Mouse (Mus musculus) testis, adult 2 months (tissue): ENCODE measurements around the gene Erp44.

ENCODE experiments used
- CTCF ChIP-seq: fragments of 200-500 bp; IDR thresholded peaks from 2 replicates; pipeline ENCODE4 v1.5.1; 2012; ENCODE audit warnings: low read depth, mild to moderate bottlenecking, inconsistent platforms, low read length, moderate library complexity; ENCODE audit not compliant: control insufficient read depth, insufficient read depth, insufficient replicate concordance
- POLR2A ChIP-seq: fragments of 200-500 bp; IDR thresholded peaks from 2 replicates; pipeline ENCODE4 v1.6.1; 2012; ENCODE audit warnings: low read depth, mild to moderate bottlenecking, inconsistent platforms, low read length, moderate library complexity; ENCODE audit not compliant: control insufficient read depth

GRCm38 (mm10) chr4:48225604-48226003 is 53.8 kb downstream of the Erp44 start:
- TF ChIP-seq CTCF (no peak), POLR2A (no peak)
